Mouse (Mus musculus) heart, embryonic 10.5 days (tissue): ENCODE data around the gene Trpm8. TPM values are rescaled to one million over a fixed set of nuclear protein-coding genes. Genes with fewer than 3 reads are reported as not detected.

Experiments
- DNase-seq: peaks from one replicate; pipeline ENCODE4 v3.0.0-alpha.2; 2017; ENCODE audit warnings: low spot score
- H3K27ac ChIP-seq: fragments of 300-500 bp; sonication (generic); 2 replicates; pipeline ENCODE4 v1.5.1; 2016; ENCODE audit warnings: mild to moderate bottlenecking
- H3K27me3 ChIP-seq: fragments of 300-500 bp; sonication (generic); 2 replicates; pipeline ENCODE4 v1.6.1; 2016; ENCODE audit warnings: mild to moderate bottlenecking; ENCODE audit not compliant: poor library complexity, insufficient read depth, severe bottlenecking
- H3K36me3 ChIP-seq: fragments of 300-500 bp; sonication (generic); 2 replicates; pipeline ENCODE4 v1.6.1; 2016; ENCODE audit warnings: mild to moderate bottlenecking, moderate library complexity
- H3K4me1 ChIP-seq: fragments of 300-500 bp; sonication (generic); 2 replicates; pipeline ENCODE4 v1.6.1; 2016; ENCODE audit warnings: mild to moderate bottlenecking
- H3K4me3 ChIP-seq: fragments of 300-500 bp; sonication (generic); 2 replicates; pipeline ENCODE4 v1.5.1; 2016; ENCODE audit warnings: mild to moderate bottlenecking, moderate library complexity
- H3K9me3 ChIP-seq: fragments of 300-500 bp; sonication (generic); 2 replicates; pipeline ENCODE4 v1.6.1; 2016; ENCODE audit warnings: mild to moderate bottlenecking, moderate library complexity
- whole genome bisulfite sequencing: fragments of 180-500 bp; shearing (Covaris S2); methylation state at CpG from one replicate; pipeline ENCODE4 v1.1.7; 2016; 5-methylcytosine and 5-hydroxymethylcytosine counted together
- polyA plus RNA-seq: library from polyadenylated mRNA; unstranded; fragments of >200 nt; fragmentation: Nextera tagmentation; extraction: Ambion mirVana; gene quantifications from 2 replicates; pipeline ENCODE4 v1.2.1, GENCODE M21; 2016

Gene Trpm8
- polyA plus RNA-seq, 1 experiment from 2014 or later: 0.11 TPM

DNA sequence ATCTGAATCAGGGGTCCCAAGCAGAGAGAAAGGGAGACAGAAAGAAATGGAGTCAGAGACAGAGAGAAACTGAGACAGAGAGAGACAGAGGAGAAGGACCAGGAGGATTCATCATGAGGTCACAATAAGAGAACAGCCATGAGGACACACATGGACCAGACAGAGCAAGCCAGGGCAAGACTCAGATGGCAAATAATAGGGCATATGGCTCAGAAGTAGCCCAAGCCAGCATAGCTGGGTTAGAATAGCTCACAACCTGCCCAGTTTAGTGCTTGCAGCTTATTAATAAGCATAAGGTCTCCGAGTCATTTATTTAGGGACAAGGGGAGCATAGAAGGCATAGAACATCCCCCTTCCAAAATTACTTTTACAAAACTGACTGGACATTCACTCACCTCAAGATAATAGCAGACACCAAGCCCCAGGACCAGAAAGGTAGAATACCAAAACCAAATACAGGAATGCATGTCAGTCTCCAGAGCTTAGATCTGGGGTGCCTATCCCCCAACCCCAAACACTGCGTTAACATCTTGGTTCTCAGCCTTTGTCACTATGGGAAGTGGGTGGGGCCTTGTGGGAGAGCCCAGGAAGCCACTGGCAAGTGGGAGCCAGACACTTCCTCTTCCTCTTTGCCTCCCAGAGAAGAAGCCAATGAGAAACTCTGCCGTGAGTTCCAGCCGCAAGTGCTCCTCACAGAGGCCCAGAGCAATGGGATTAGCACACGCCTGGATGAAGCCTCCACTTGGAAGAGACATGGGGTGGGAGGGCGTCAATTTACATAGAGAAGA is 155.8 kb downstream of the Trpm8 start:
- Histone ChIP-seq H3K27ac (no peak overlapping the region), H3K36me3 (no peaks in the 10 kb centered on the region), H3K9me3 (no peaks in the 10 kb centered on the region), H3K27me3 (no peaks in the 10 kb centered on the region), H3K4me1 (no peaks in the 10 kb centered on the region), H3K4me3 (no peak overlapping the region)
- 62% methylated on average over 6 of the region's 6 CpGs for WGBS
- no peak for DNase-seq

DNA sequence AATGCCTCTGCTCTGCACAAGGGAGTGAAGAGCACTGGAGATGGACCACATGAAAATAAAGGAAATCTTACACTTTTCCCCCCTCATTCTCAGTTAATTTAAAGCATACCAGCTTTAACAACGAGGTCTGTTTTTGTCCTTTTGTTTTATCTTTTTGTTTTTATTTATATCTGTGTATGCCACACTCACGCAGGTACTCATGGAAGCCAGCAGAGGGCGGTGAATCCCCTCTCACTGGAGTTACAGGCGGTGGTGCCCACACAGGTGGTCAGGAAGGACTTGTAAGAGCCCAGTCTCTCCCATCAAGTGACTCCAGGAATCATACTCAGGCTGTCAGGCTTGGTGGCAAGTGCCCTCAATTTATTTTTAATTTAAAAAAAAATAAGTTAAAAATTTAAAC is 156.6 kb downstream of the Trpm8 start:
- Histone ChIP-seq H3K9me3 (no peaks in the 10 kb centered on the region), H3K27ac (no peak overlapping the region), H3K4me3 (no peak overlapping the region), H3K36me3 (no peaks in the 10 kb centered on the region), H3K27me3 (no peaks in the 10 kb centered on the region), H3K4me1 (no peaks in the 10 kb centered on the region)
- WGBS: 63% methylated on average over 4 of the region's 4 CpGs
- no peak for DNase-seq

DNA sequence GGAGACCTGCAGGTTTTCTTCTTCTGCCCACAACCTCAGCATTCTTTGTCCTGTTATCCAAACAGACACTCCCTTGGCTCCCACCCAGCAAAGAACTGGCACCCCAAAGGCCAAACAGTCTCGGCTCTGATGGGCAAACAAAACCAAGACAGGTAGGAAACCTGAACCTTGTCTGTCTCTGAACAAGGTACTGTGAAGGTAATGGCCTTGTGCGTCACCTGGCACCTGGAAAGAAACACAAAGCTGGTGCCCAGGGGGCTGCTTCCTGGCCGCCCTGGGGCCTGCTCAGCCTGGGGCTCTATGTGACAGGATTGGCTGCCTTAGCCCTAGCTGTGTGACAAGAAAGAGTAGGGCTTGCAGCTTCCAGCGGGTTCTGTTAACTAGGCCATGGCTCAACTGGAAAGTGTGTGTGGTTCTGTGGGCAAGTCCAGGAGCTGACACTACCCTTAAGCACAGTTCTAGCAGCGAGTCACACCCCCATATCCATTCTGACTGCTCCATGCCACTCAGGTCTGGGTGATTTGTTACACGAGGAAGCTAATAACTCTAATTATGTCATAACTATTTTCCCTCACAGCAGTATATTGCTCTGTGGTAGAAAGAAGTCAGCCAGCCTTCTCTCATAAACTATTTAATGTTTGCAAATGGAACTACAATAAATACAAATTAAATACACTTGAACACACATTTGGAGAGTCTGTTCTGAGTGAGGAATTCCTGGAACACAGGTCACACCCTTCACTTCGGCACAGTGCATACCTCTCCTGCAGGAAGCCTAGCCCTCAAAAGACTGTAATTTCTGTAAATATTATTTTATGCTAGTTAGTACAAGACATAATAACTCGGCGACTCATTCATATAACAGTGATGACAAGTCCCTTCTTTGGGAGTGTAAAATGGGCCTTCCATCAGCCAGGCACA is 160.0 kb downstream of the Trpm8 start:
- no peak overlapping the region for H3K27ac ChIP-seq
- H3K4me3 ChIP-seq: no peak overlapping the region
- H3K36me3 ChIP-seq: no peaks in the 10 kb centered on the region
- H3K4me1 ChIP-seq: no peaks in the 10 kb centered on the region
- H3K9me3 ChIP-seq: no peaks in the 10 kb centered on the region
- DNase-seq: no peak
- no peaks in the 10 kb centered on the region for H3K27me3 ChIP-seq
- 74% methylated on average over 9 of the region's 9 CpGs for WGBS

Other genes with a start within 250 kb of the Trpm8 start
- gene Ugt1a10, start 222.3 kb upstream of the Trpm8 start, polyA plus RNA-seq: not detected in 2 replicates
- gene Ugt1a9, start 206.9 kb upstream of the Trpm8 start, polyA plus RNA-seq: not detected in 2 replicates
- gene Ugt1a8, start 189.8 kb upstream of the Trpm8 start, polyA plus RNA-seq: not detected in 2 replicates
- gene Ugt1a7c, start 182.6 kb upstream of the Trpm8 start, polyA plus RNA-seq: 0.30 and 0.79 TPM in 2 replicates
- not detected in 2 replicates for gene Ugt1a6b, start 174.4 kb upstream of the Trpm8 start, polyA plus RNA-seq
- gene Ugt1a6a, start 142.9 kb upstream of the Trpm8 start, polyA plus RNA-seq: not detected in 2 replicates
- gene Ugt1a5, start 111.6 kb upstream of the Trpm8 start, polyA plus RNA-seq: not detected in 2 replicates
- gene Ugt1a2, start 77.1 kb upstream of the Trpm8 start, polyA plus RNA-seq: 0.13 TPM in 1 of 2 replicates, not detected in the other
- gene Dnajb3, start 71.9 kb upstream of the Trpm8 start, polyA plus RNA-seq: 8.1 and 9.9 TPM in 2 replicates
- not detected in 2 replicates for gene Ugt1a1, start 65.7 kb upstream of the Trpm8 start, polyA plus RNA-seq
- gene Mroh2a, start 50.7 kb upstream of the Trpm8 start, polyA plus RNA-seq: 0.58 and 0.82 TPM in 2 replicates
- gene Hjurp, start within 50 bp of the Trpm8 start, polyA plus RNA-seq: 143 and 155 TPM in 2 replicates
- 0.28 and 7.4 TPM in 2 replicates for gene Spp2, start 129.3 kb downstream of the Trpm8 start, polyA plus RNA-seq
- gene Glrp1, start 232.4 kb downstream of the Trpm8 start, polyA plus RNA-seq: 0.10 TPM in 1 of 2 replicates, not detected in the other